Mouse (Mus musculus) stomach, postnatal 0 days (tissue): ENCODE data around the gene Mrps14.

Experiments
- CTCF ChIP-seq: IDR thresholded peaks from 2 replicates; pipeline ENCODE4 v1.5.1; 2016; ENCODE audit warnings: antibody characterized with exemption, low read depth, mild to moderate bottlenecking, moderate library complexity
- EP300 ChIP-seq: optimal IDR thresholded peaks from 2 replicates; pipeline ENCODE3; 2016; ENCODE audit warnings: antibody characterized with exemption

- TF ChIP-seq CTCF (no peak), EP300 (no peak)
These were observed 37.1 kb downstream of the Mrps14 start for GRCm38 (mm10) chr1:160232113-160232512.
